Mouse (Mus musculus): ENCODE results near the gene Kcnk1. TPM values are rescaled to one million over a fixed set of nuclear protein-coding genes. Genes with fewer than 3 reads are reported as not detected.
A peak's percentile ranks its signal among the peaks of the same experiment; 100 is the strongest.

Gene Kcnk1
- total RNA-seq, 1 experiment = 28.0 TPM

- no peak overlapping the region for H3K27ac ChIP-seq (ENCODE audit: insufficient read depth, low read depth, low read length, poor library complexity, severe bottlenecking)
- no peak for DNase-seq (ENCODE audit: low read depth, low spot score)
- H3K4me3 ChIP-seq (ENCODE audit: insufficient read depth in 1 of 2, low read depth in 1 of 2, low read length in 2 of 2, poor library complexity in 1 of 2, severe bottlenecking in 1 of 2) = peak overlapping the region; percentile 83 to 93
- no peak overlapping the region for H3K9ac ChIP-seq (ENCODE audit: insufficient read depth, low read depth, low read length, poor library complexity, severe bottlenecking)
- peaks cover 2 to 26% of the 10 kb centered on the region in 2 experiments; a peak in 3 of 4 replicates for H3K4me1 ChIP-seq (ENCODE audit: control insufficient read depth in 2 of 2, insufficient read depth in 2 of 2, low read length in 2 of 2, poor library complexity in 1 of 2)
- in situ Hi-C loops (cut with MboI; ENCODE audit: low sequenced_read_pairs in 2 of 2, unreplicated experiment in 2 of 2) = no loop called here
- TF ChIP-seq ZNF384 (IDR thresholded peaks at IDR 0.05; ENCODE audit: low read depth, low read length) = peak; percentile 90
- TF ChIP-seq HCFC1 (IDR thresholded peaks at IDR 0.05; ENCODE audit: borderline replicate concordance, insufficient read depth, low read length) = no peak
- H3K36me3 ChIP-seq (ENCODE audit: control insufficient read depth, insufficient read depth, low read length, poor library complexity, severe bottlenecking) = peaks cover 3% of the 10 kb centered on the region; the same call in 1 of the 2 replicates
- H3K9me3 ChIP-seq (ENCODE audit: control insufficient read depth, insufficient read depth, low read depth, low read length) = no peaks in the 10 kb centered on the region
These were observed 2.0 kb downstream of the Kcnk1 start for GRCm38 (mm10) chr8:125996980-125997379.

DNA sequence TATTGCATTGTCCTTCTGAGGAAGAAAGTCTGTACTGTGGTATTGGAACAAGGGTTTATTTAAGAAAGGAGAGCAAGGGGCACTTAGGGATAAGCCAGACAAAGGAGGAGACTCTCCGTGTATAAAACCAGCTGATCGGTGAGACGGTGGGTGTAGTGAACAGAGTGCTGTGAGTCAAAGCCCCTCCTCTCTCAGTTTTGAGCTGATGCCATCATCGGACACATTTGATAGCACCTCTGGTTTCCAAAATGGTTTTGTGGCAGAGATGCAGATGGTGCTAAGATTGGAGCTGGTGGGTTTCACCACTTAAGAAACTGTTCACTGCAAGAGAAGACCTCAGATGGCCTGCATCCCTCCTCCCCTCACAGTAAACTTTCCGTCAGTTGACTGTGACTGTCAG lies 2.6 kb downstream of the Kcnk1 start:
- in situ Hi-C loops (cut with MboI; ENCODE audit: low sequenced_read_pairs in 2 of 2, unreplicated experiment in 2 of 2) = no loop called here

GRCm38 (mm10) chr8:125999842-126000395 lies 4.9 kb downstream of the Kcnk1 start:
- in situ Hi-C loops (cut with MboI; ENCODE audit: low sequenced_read_pairs in 2 of 2, unreplicated experiment in 2 of 2) = no loop called here

More for the DNA sequence above, 2.6 kb downstream of the Kcnk1 start:
- no peak for TF ChIP-seq HCFC1 (IDR thresholded peaks at IDR 0.05; ENCODE audit: borderline replicate concordance, insufficient read depth, low read length)
- no peak for TF ChIP-seq MAFK (IDR thresholded peaks at IDR 0.05; ENCODE audit: insufficient read depth, low read depth, low read length)
- no peak for TF ChIP-seq CHD2 (IDR thresholded peaks at IDR 0.05; ENCODE audit: low read depth, low read length)
- no peak for TF ChIP-seq ZNF384 (IDR thresholded peaks at IDR 0.05; ENCODE audit: low read depth, low read length)
- no peak for TF ChIP-seq ZC3H11A (IDR thresholded peaks at IDR 0.05; ENCODE audit: borderline replicate concordance, low read depth, low read length)
- H3K36me3 ChIP-seq (ENCODE audit: control insufficient read depth, insufficient read depth, low read length, poor library complexity, severe bottlenecking) = peaks cover 5% of the 10 kb centered on the region; the same call in 1 of the 2 replicates
- no peak overlapping the region for H3K9ac ChIP-seq (ENCODE audit: insufficient read depth, low read depth, low read length, poor library complexity, severe bottlenecking)
- H3K9me3 ChIP-seq (ENCODE audit: control insufficient read depth, insufficient read depth, low read depth, low read length) = no peaks in the 10 kb centered on the region
- peaks cover 2 to 26% of the 10 kb centered on the region in 2 experiments; a peak in 3 of 4 replicates for H3K4me1 ChIP-seq (ENCODE audit: control insufficient read depth in 2 of 2, insufficient read depth in 2 of 2, low read length in 2 of 2, poor library complexity in 1 of 2)
- H3K27ac ChIP-seq (ENCODE audit: insufficient read depth, low read depth, low read length, poor library complexity, severe bottlenecking) = no peak overlapping the region
- peak overlapping the region in 1 of 2 experiments; percentile 55; a peak in 1 of 4 replicates for H3K4me3 ChIP-seq (ENCODE audit: insufficient read depth in 1 of 2, low read depth in 1 of 2, low read length in 2 of 2, poor library complexity in 1 of 2, severe bottlenecking in 1 of 2)
- DNase-seq (ENCODE audit: low read depth, low spot score) = no peak

GRCm38 (mm10) chr8:126003546-126003945 lies 8.6 kb downstream of the Kcnk1 start:
- Histone ChIP-seq H3K9ac (ENCODE audit: insufficient read depth, low read depth, low read length, poor library complexity, severe bottlenecking) (no peak overlapping the region), H3K36me3 (ENCODE audit: control insufficient read depth, insufficient read depth, low read length, poor library complexity, severe bottlenecking) (peaks cover 5% of the 10 kb centered on the region; the same call in 1 of the 2 replicates), H3K4me1 (ENCODE audit: control insufficient read depth in 2 of 2, insufficient read depth in 2 of 2, low read length in 2 of 2, poor library complexity in 1 of 2) (peaks cover 2 to 18% of the 10 kb centered on the region in 2 experiments; a peak in 3 of 4 replicates), H3K27ac (ENCODE audit: insufficient read depth, low read depth, low read length, poor library complexity, severe bottlenecking) (no peak overlapping the region), H3K4me3 (ENCODE audit: insufficient read depth in 1 of 2, low read depth in 1 of 2, low read length in 2 of 2, poor library complexity in 1 of 2, severe bottlenecking in 1 of 2) (no peak overlapping the region), H3K9me3 (ENCODE audit: control insufficient read depth, insufficient read depth, low read depth, low read length) (no peaks in the 10 kb centered on the region)
- TF ChIP-seq MAFK (IDR thresholded peaks at IDR 0.05; ENCODE audit: insufficient read depth, low read depth, low read length) (no peak), CHD2 (IDR thresholded peaks at IDR 0.05; ENCODE audit: low read depth, low read length) (no peak), ZNF384 (IDR thresholded peaks at IDR 0.05; ENCODE audit: low read depth, low read length) (no peak), ZC3H11A (IDR thresholded peaks at IDR 0.05; ENCODE audit: borderline replicate concordance, low read depth, low read length) (no peak), HCFC1 (IDR thresholded peaks at IDR 0.05; ENCODE audit: borderline replicate concordance, insufficient read depth, low read length) (no peak)
- in situ Hi-C loops (cut with MboI; ENCODE audit: low sequenced_read_pairs in 2 of 2, unreplicated experiment in 2 of 2) = no loop called here
- DNase-seq (ENCODE audit: low read depth, low spot score) = no peak

More at GRCm38 (mm10) chr8:125999842-126000395, 4.9 kb downstream of the Kcnk1 start:
- no peak for TF ChIP-seq ZC3H11A (IDR thresholded peaks at IDR 0.05; ENCODE audit: borderline replicate concordance, low read depth, low read length)
- no peak for TF ChIP-seq MAFK (IDR thresholded peaks at IDR 0.05; ENCODE audit: insufficient read depth, low read depth, low read length)
- no peak for TF ChIP-seq CHD2 (IDR thresholded peaks at IDR 0.05; ENCODE audit: low read depth, low read length)
- no peak for TF ChIP-seq HCFC1 (IDR thresholded peaks at IDR 0.05; ENCODE audit: borderline replicate concordance, insufficient read depth, low read length)
- TF ChIP-seq ZNF384 (IDR thresholded peaks at IDR 0.05; ENCODE audit: low read depth, low read length) = no peak
- H3K27ac ChIP-seq (ENCODE audit: insufficient read depth, low read depth, low read length, poor library complexity, severe bottlenecking) = no peak overlapping the region
- H3K36me3 ChIP-seq (ENCODE audit: control insufficient read depth, insufficient read depth, low read length, poor library complexity, severe bottlenecking) = peaks cover 5% of the 10 kb centered on the region; the same call in 1 of the 2 replicates
- H3K4me1 ChIP-seq (ENCODE audit: control insufficient read depth in 2 of 2, insufficient read depth in 2 of 2, low read length in 2 of 2, poor library complexity in 1 of 2) = peaks cover 2 to 22% of the 10 kb centered on the region in 2 experiments; a peak in 3 of 4 replicates
- DNase-seq (ENCODE audit: low read depth, low spot score) = peak; percentile 40
- H3K4me3 ChIP-seq (ENCODE audit: insufficient read depth in 1 of 2, low read depth in 1 of 2, low read length in 2 of 2, poor library complexity in 1 of 2, severe bottlenecking in 1 of 2) = no peak overlapping the region
- no peaks in the 10 kb centered on the region for H3K9me3 ChIP-seq (ENCODE audit: control insufficient read depth, insufficient read depth, low read depth, low read length)
- H3K9ac ChIP-seq (ENCODE audit: insufficient read depth, low read depth, low read length, poor library complexity, severe bottlenecking) = no peak overlapping the region
